Mouse (Mus musculus): ENCODE data around the gene Wdr20. TPM values are rescaled to one million over a fixed set of nuclear protein-coding genes. Genes with fewer than 3 reads are reported as not detected.

The Wdr20 gene
- polyA plus RNA-seq, 1 experiment from 2014 or later: 27.0 TPM

- no peak for DNase-seq (ENCODE audit: low spot score)
- H3K4me3 ChIP-seq: no peak overlapping the region
- WGBS: 65% methylated on average over 6 of the region's 6 CpGs
- no peaks in the 10 kb centered on the region for H3K27me3 ChIP-seq (ENCODE audit: low read depth, poor library complexity, severe bottlenecking)
- H3K9me3 ChIP-seq (replicated peaks): no peaks in the 10 kb centered on the region
- H3K27ac ChIP-seq: no peak overlapping the region
- 0 out of 2 replicates have a peak, but pooled peaks cover 5% of the 10 kb centered on the region for H3K4me1 ChIP-seq
- H3K36me3 ChIP-seq: no peaks in the 10 kb centered on the region
These were observed 32.0 kb downstream of the Wdr20 start for GRCm38 (mm10) chr12:110769660-110770297.

GRCm38 (mm10) chr12:110770479-110771247 is 32.9 kb downstream of the Wdr20 start:
- H3K36me3 ChIP-seq: no peaks in the 10 kb centered on the region
- no peaks in the 10 kb centered on the region for H3K9me3 ChIP-seq (replicated peaks)
- peaks cover 10% of the 10 kb centered on the region for H3K4me1 ChIP-seq
- H3K4me3 ChIP-seq: no peak overlapping the region
- H3K27me3 ChIP-seq (ENCODE audit: low read depth, poor library complexity, severe bottlenecking): no peaks in the 10 kb centered on the region
- DNase-seq (ENCODE audit: low spot score): no peak
- 94% methylated on average over 10 of the region's 10 CpGs for WGBS
- H3K27ac ChIP-seq: no peak overlapping the region

- no peak overlapping the region for H3K4me3 ChIP-seq
- H3K27ac ChIP-seq: no peak overlapping the region
- no peaks in the 10 kb centered on the region for H3K27me3 ChIP-seq (ENCODE audit: low read depth, poor library complexity, severe bottlenecking)
- no peaks in the 10 kb centered on the region for H3K36me3 ChIP-seq
- DNase-seq (ENCODE audit: low spot score): no peak
- peaks cover 17% of the 10 kb centered on the region for H3K4me1 ChIP-seq
- H3K9me3 ChIP-seq (replicated peaks): no peaks in the 10 kb centered on the region
- 97% methylated on average over 6 of the region's 6 CpGs for WGBS
These were observed 34.2 kb downstream of the Wdr20 start for GRCm38 (mm10) chr12:110771961-110772360.

DNA sequence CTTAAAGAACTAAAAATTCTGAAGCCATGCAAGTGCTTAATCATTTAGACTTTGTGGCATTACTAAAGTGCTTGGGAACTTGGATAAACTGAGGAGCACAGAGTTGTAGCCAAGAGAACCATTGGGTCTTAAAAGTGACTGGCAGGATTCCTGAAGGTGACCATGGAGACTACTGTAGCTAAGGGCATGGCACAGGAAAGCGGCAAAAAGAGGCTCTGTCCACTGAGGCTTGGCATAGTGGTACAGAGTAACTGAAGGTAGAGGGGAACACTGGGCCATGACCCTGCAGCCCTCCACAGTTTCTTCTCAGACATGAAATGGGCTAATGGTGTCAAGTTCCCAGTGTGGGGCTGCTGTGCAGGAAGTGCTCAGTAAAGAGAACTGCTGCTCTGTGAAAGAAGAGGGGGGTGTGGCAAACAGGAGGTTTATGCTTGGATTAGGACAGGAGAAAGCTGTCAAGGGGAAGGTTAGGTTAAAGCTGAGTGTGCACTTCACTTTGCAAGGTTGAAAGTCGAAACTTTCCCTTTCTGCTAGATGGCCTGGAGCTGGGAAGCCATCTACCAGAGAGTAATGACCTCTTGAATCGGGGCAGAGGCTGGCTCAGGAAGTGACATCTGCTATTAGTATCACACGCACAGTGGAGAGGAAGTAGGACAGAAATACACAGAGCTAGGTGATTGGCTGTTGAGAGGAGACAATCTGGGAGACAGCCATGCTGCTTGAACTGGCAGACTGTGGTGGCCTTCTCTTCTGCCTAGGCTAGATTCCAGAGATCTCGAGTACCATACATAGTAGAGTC is 38.1 kb downstream of the Wdr20 start:
- Histone ChIP-seq H3K36me3 (peaks cover 19% of the 10 kb centered on the region; the same call in 1 of the 2 replicates), H3K27ac (no peak overlapping the region), H3K9me3 (replicated peaks) (no peaks in the 10 kb centered on the region), H3K27me3 (ENCODE audit: low read depth, poor library complexity, severe bottlenecking) (no peaks in the 10 kb centered on the region), H3K4me1 (peaks cover 12% of the 10 kb centered on the region), H3K4me3 (no peak overlapping the region)
- 73% methylated on average over 5 of the region's 5 CpGs for WGBS
- no peak for DNase-seq (ENCODE audit: low spot score)

DNA sequence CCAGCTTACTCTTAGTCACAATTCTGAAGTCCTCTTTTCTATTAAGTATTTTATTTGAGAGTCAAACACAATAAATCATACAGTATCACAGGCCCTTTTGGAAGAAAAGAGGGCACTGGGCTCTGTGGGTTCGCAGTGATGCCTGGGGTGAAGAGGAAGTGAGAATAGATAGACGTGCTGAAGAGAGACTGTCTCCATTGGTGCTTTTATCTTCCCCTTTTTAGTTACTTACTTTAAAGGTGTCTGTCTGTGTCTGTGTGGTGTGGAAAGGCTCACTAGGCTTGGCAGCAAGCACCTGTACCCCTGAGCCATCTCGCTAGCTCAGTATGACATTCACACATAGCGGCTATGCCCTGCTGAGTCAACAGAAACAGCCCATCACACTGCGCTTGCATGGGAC is 40.1 kb downstream of the Wdr20 start:
- Histone ChIP-seq H3K9me3 (replicated peaks) (no peaks in the 10 kb centered on the region), H3K4me1 (peaks cover 12% of the 10 kb centered on the region), H3K27me3 (ENCODE audit: low read depth, poor library complexity, severe bottlenecking) (no peaks in the 10 kb centered on the region), H3K4me3 (no peak overlapping the region), H3K27ac (no peak overlapping the region), H3K36me3 (peaks cover 34% of the 10 kb centered on the region)
- DNase-seq (ENCODE audit: low spot score): no peak
- 95% methylated on average over 5 of the region's 5 CpGs for WGBS

GRCm38 (mm10) chr12:110779296-110779695 is 41.6 kb downstream of the Wdr20 start:
- WGBS: 91% methylated on average over 7 of the region's 7 CpGs
- H3K27me3 ChIP-seq (ENCODE audit: low read depth, poor library complexity, severe bottlenecking): no peaks in the 10 kb centered on the region
- no peaks in the 10 kb centered on the region for H3K9me3 ChIP-seq (replicated peaks)
- DNase-seq (ENCODE audit: low spot score): no peak
- H3K4me1 ChIP-seq: peaks cover 12% of the 10 kb centered on the region
- H3K4me3 ChIP-seq: no peak overlapping the region
- no peak overlapping the region for H3K27ac ChIP-seq
- H3K36me3 ChIP-seq: peaks cover 41% of the 10 kb centered on the region

GRCm38 (mm10) chr12:110781181-110781580 is 43.4 kb downstream of the Wdr20 start:
- peaks cover 54% of the 10 kb centered on the region for H3K36me3 ChIP-seq

GRCm38 (mm10) chr12:110782278-110782677 is 44.5 kb downstream of the Wdr20 start:
- Histone ChIP-seq H3K9me3 (replicated peaks) (no peaks in the 10 kb centered on the region), H3K36me3 (peaks cover 57% of the 10 kb centered on the region)
- WGBS: 92% methylated on average over 1 of the region's 1 CpGs

More at GRCm38 (mm10) chr12:110781181-110781580, 43.4 kb downstream of the Wdr20 start:
- H3K9me3 ChIP-seq (replicated peaks): no peaks in the 10 kb centered on the region
- H3K27ac ChIP-seq: no peak overlapping the region
- H3K4me3 ChIP-seq: no peak overlapping the region
- no peaks in the 10 kb centered on the region for H3K27me3 ChIP-seq (ENCODE audit: low read depth, poor library complexity, severe bottlenecking)
- H3K4me1 ChIP-seq: peaks cover 2% of the 10 kb centered on the region
- no peak for DNase-seq (ENCODE audit: low spot score)
- 90% methylated on average over 8 of the region's 8 CpGs for WGBS

DNA sequence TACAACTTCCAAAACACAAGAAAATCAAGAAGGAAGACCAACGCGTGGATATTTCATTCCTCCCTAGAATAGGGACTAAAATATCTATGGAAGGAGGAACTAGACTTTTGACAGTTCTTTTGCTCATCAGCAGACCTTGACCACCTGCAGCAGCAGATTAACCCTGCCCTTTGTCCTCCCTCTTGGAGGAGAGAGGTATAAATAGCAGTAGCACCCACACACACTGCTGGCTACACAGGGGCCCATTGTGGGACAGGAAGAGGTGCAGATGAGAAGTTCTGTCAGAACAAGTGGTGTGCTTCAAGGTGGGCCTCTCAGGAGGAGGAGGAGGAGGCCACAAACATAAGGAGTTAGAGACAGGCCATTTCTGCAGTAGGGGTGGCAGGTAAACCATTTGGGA is 46.5 kb downstream of the Wdr20 start:
- Histone ChIP-seq H3K9me3 (replicated peaks) (no peaks in the 10 kb centered on the region), H3K27ac (no peak overlapping the region), H3K36me3 (peaks cover 54% of the 10 kb centered on the region), H3K4me3 (no peak overlapping the region), H3K4me1 (peaks cover 3% of the 10 kb centered on the region; the same call in 1 of the 2 replicates), H3K27me3 (ENCODE audit: low read depth, poor library complexity, severe bottlenecking) (no peaks in the 10 kb centered on the region)
- DNase-seq (ENCODE audit: low spot score): no peak
- WGBS: 90% methylated on average over 2 of the region's 2 CpGs

More at GRCm38 (mm10) chr12:110782278-110782677, 44.5 kb downstream of the Wdr20 start:
- no peak for DNase-seq (ENCODE audit: low spot score)
- H3K4me1 ChIP-seq: no peaks in the 10 kb centered on the region
- no peak overlapping the region for H3K27ac ChIP-seq
- no peaks in the 10 kb centered on the region for H3K27me3 ChIP-seq (ENCODE audit: low read depth, poor library complexity, severe bottlenecking)
- H3K4me3 ChIP-seq: no peak overlapping the region

GRCm38 (mm10) chr12:110786243-110786642 is 48.5 kb downstream of the Wdr20 start:
- H3K9me3 ChIP-seq (replicated peaks): no peaks in the 10 kb centered on the region
- 80% methylated on average over 4 of the region's 4 CpGs for WGBS
- no peaks in the 10 kb centered on the region for H3K27me3 ChIP-seq (ENCODE audit: low read depth, poor library complexity, severe bottlenecking)
- peaks cover 43% of the 10 kb centered on the region for H3K36me3 ChIP-seq
- no peak overlapping the region for H3K27ac ChIP-seq
- H3K4me3 ChIP-seq: no peak overlapping the region
- peaks cover 3% of the 10 kb centered on the region; the same call in 1 of the 2 replicates for H3K4me1 ChIP-seq
- no peak for DNase-seq (ENCODE audit: low spot score)

DNA sequence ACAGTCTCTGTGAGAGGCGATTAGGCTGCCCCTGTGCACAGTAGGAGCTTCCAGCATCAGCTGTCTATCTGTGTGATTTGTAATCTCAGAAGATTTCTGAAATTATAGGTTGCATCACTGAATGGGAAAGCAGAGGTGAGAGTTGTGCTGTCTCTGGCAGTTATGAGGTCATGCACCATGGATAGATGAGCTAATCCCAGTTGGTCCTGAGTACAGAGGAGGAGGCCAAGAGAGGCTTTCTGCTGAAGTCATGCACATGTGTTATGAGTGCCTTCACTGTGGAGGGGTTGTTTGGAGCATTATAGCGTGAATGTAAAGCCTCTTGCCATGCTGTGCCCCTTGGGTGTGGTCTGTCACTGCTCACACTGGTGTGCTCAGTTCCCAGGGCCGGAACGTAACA is 52.8 kb downstream of the Wdr20 start:
- Histone ChIP-seq H3K4me1 (peaks cover 3% of the 10 kb centered on the region; the same call in 1 of the 2 replicates), H3K9me3 (replicated peaks) (no peaks in the 10 kb centered on the region), H3K27ac (no peak overlapping the region), H3K27me3 (ENCODE audit: low read depth, poor library complexity, severe bottlenecking) (no peaks in the 10 kb centered on the region), H3K36me3 (peaks cover 36% of the 10 kb centered on the region), H3K4me3 (no peak overlapping the region)
- 95% methylated on average over 4 of the region's 4 CpGs for WGBS
- no peak for DNase-seq (ENCODE audit: low spot score)

DNA sequence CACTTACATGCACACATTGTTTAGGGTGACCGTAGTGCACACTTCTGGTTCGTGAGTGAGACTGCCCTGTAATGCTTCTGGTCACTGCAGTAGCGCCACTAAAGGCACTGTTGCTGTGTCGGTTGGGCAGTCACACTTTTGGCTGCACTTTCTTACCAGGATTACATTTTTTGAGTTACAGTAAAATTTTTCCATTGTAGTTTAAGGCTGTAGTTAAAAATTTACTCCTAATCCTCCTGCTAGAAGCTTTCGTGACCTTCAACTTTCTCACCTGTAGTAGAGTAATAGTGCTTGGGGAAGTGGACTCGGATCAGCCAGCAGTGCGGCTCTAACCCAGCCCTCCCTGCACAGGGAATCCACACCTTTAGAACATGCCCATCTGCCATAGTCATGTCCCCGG is 53.3 kb downstream of the Wdr20 start:
- no peak for DNase-seq (ENCODE audit: low spot score)
- no peak overlapping the region for H3K27ac ChIP-seq
- no peaks in the 10 kb centered on the region for H3K27me3 ChIP-seq (ENCODE audit: low read depth, poor library complexity, severe bottlenecking)
- H3K36me3 ChIP-seq: peaks cover 39% of the 10 kb centered on the region
- 94% methylated on average over 8 of the region's 8 CpGs for WGBS
- no peaks in the 10 kb centered on the region for H3K9me3 ChIP-seq (replicated peaks)
- no peak overlapping the region for H3K4me3 ChIP-seq
- H3K4me1 ChIP-seq: peaks cover 3% of the 10 kb centered on the region; the same call in 1 of the 2 replicates
